Mouse (Mus musculus) MEL (cell line): Measurements from ENCODE around the gene Itgb2. TPM values are rescaled to one million over a fixed set of nuclear protein-coding genes. Genes with fewer than 3 reads are reported as not detected.

Source experiments
- DNase-seq: peaks from one replicate; pipeline ENCODE4 v3.0.0; 2011; ENCODE audit warnings: low read depth, low spot score
- H3K27ac ChIP-seq: 2 replicates; pipeline ENCODE4 v1.5.1; 2012; ENCODE audit warnings: low read depth, mild to moderate bottlenecking, control low read depth, low read length, moderate library complexity; ENCODE audit not compliant: control insufficient read depth
- H3K27me3 ChIP-seq, 2 experiments: fragments of 150-350 bp in 1 of 2; sonication (generic) in 1 of 2; 2 replicates each; pipeline ENCODE4 v1.6.1; 2012; ENCODE audit warnings: low read length in 2 of 2, mild to moderate bottlenecking in 2 of 2, improper control_type of control experiment in 1 of 2, moderate library complexity in 1 of 2; ENCODE audit not compliant: insufficient read depth in 2 of 2, control insufficient read depth in 1 of 2
- H3K36me3 ChIP-seq, 2 experiments: 2 replicates each; pipeline ENCODE4 v1.6.1; 2012 to 2014; ENCODE audit warnings: low read length in 2 of 2, improper control_type of control experiment in 1 of 2, inconsistent platforms in 1 of 2, mild to moderate bottlenecking in 1 of 2; ENCODE audit not compliant: insufficient read depth in 2 of 2, control insufficient read depth in 1 of 2
- H3K4me1 ChIP-seq, 2 experiments: fragments of 150-350 bp in 1 of 2; sonication (generic) in 1 of 2; 2 replicates each; pipeline ENCODE4 v1.6.1; 2012; ENCODE audit warnings: low read length in 2 of 2, improper control_type of control experiment in 1 of 2, mild to moderate bottlenecking in 1 of 2; ENCODE audit not compliant: insufficient read depth in 2 of 2, control insufficient read depth in 1 of 2
- H3K4me3 ChIP-seq, 2 experiments: fragments of 150-350 bp in 1 of 2; sonication (generic) in 1 of 2; 2 replicates each; pipeline ENCODE4 v1.5.1; 2012; ENCODE audit warnings: low read depth in 2 of 2, low read length in 2 of 2, mild to moderate bottlenecking in 2 of 2, moderate library complexity in 2 of 2, control low read depth in 1 of 2, improper control_type of control experiment in 1 of 2; ENCODE audit not compliant: control insufficient read depth in 1 of 2, insufficient read depth in 1 of 2
- H3K79me2 ChIP-seq: 2 replicates; pipeline ENCODE4 v1.6.1; 2012; ENCODE audit warnings: mild to moderate bottlenecking, low read length, moderate library complexity; ENCODE audit not compliant: control insufficient read depth, poor library complexity, insufficient read depth
- H3K9ac ChIP-seq: 2 replicates; pipeline ENCODE4 v1.6.1; 2012; ENCODE audit warnings: low read depth, mild to moderate bottlenecking, control low read depth, low read length, moderate library complexity; ENCODE audit not compliant: control insufficient read depth, poor library complexity, severe bottlenecking
- H3K9me3 ChIP-seq: fragments of 150-350 bp; sonication (generic); replicated peaks from 2 replicates; pipeline ENCODE4 v1.6.1; 2012; ENCODE audit warnings: mild to moderate bottlenecking, low read length, improper control_type of control experiment, moderate library complexity; ENCODE audit not compliant: insufficient read depth
- BHLHE40 ChIP-seq: IDR thresholded peaks from 2 replicates; pipeline ENCODE4 v1.6.1; 2012; ENCODE audit warnings: low read depth, mild to moderate bottlenecking, inconsistent platforms, low read length, improper control_type of control experiment, borderline replicate concordance
- CHD2 ChIP-seq: IDR thresholded peaks from 2 replicates; pipeline ENCODE4 v1.6.1; 2011; ENCODE audit warnings: low read length, improper control_type of control experiment
- E2F4 ChIP-seq: IDR thresholded peaks from 2 replicates; pipeline ENCODE4 v1.6.1; 2011; ENCODE audit warnings: low read depth, low read length, improper control_type of control experiment, borderline replicate concordance
- EP300 ChIP-seq, 2 experiments: IDR thresholded peaks; 2 replicates each; pipeline ENCODE4 v1.6.1; 2011; ENCODE audit warnings: improper control_type of control experiment in 2 of 2, low read length in 2 of 2, low read depth in 1 of 2, mild to moderate bottlenecking in 1 of 2
- ETS1 ChIP-seq: IDR thresholded peaks from 2 replicates; pipeline ENCODE4 v1.6.1; 2012; ENCODE audit warnings: low read depth, mild to moderate bottlenecking, inconsistent platforms, low read length, improper control_type of control experiment, moderate library complexity
- GABPA ChIP-seq: IDR thresholded peaks from 2 replicates; pipeline ENCODE4 v1.6.1; 2012; ENCODE audit warnings: low read depth, mild to moderate bottlenecking, inconsistent platforms, low read length, improper control_type of control experiment, moderate library complexity
- GATA1 ChIP-seq: IDR thresholded peaks from 2 replicates; pipeline ENCODE4 v1.6.1; 2011; ENCODE audit warnings: low read depth, low read length, improper control_type of control experiment
- HCFC1 ChIP-seq: IDR thresholded peaks from 2 replicates; pipeline ENCODE4 v1.6.1; 2012; ENCODE audit warnings: low read depth, mild to moderate bottlenecking, inconsistent platforms, low read length, improper control_type of control experiment, moderate library complexity
- JUND ChIP-seq: IDR thresholded peaks from 2 replicates; pipeline ENCODE4 v1.6.1; 2011; ENCODE audit warnings: low read depth, mild to moderate bottlenecking, improper control_type of control experiment, low read length
- KAT2A ChIP-seq: conservative IDR thresholded peaks from 2 replicates; pipeline ENCODE4 v1.6.1; 2012; ENCODE audit warnings: low read depth, low read length, improper control_type of control experiment, inconsistent platforms
- MAFK ChIP-seq: IDR thresholded peaks from 2 replicates; pipeline ENCODE4 v1.6.1; 2011; ENCODE audit warnings: low read depth, mild to moderate bottlenecking, low read length, improper control_type of control experiment, borderline replicate concordance
- MAZ ChIP-seq: IDR thresholded peaks from 2 replicates; pipeline ENCODE4 v1.6.1; 2012; ENCODE audit warnings: low read depth, mild to moderate bottlenecking, inconsistent platforms, low read length, improper control_type of control experiment
- MXI1 ChIP-seq: IDR thresholded peaks from 2 replicates; pipeline ENCODE4 v1.6.1; 2011; ENCODE audit warnings: mild to moderate bottlenecking, low read depth, low read length, improper control_type of control experiment
- MYB ChIP-seq: IDR thresholded peaks from 2 replicates; pipeline ENCODE4 v1.6.1; 2011; ENCODE audit warnings: mild to moderate bottlenecking, low read depth, low read length, improper control_type of control experiment
- NELFE ChIP-seq: IDR thresholded peaks from 2 replicates; pipeline ENCODE4 v1.6.1; 2011; ENCODE audit warnings: low read depth, low read length, improper control_type of control experiment
- TAL1 ChIP-seq: IDR thresholded peaks from 2 replicates; pipeline ENCODE4 v1.6.1; 2012; ENCODE audit warnings: mild to moderate bottlenecking, inconsistent platforms, low read length, moderate library complexity, mixed read lengths
- TBP ChIP-seq: IDR thresholded peaks from 2 replicates; pipeline ENCODE4 v1.8.0; 2011; ENCODE audit warnings: low read depth, low read length, improper control_type of control experiment
- TCF12 ChIP-seq: IDR thresholded peaks from 2 replicates; pipeline ENCODE4 v1.6.1; 2014; ENCODE audit warnings: low read depth, mild to moderate bottlenecking, inconsistent platforms, low read length, improper control_type of control experiment, moderate library complexity
- UBTF ChIP-seq: IDR thresholded peaks from 2 replicates; pipeline ENCODE4 v1.6.1; 2012; ENCODE audit warnings: low read depth, mild to moderate bottlenecking, inconsistent platforms, low read length, improper control_type of control experiment, moderate library complexity, borderline replicate concordance; ENCODE audit not compliant: insufficient read depth
- USF1 ChIP-seq: IDR thresholded peaks from 2 replicates; pipeline ENCODE4 v1.6.1; 2014; ENCODE audit warnings: low read depth, mild to moderate bottlenecking, inconsistent platforms, low read length, improper control_type of control experiment, moderate library complexity
- ZMIZ1 ChIP-seq: IDR thresholded peaks from 2 replicates; pipeline ENCODE4 v1.6.1; 2012; ENCODE audit warnings: low read depth, mild to moderate bottlenecking, inconsistent platforms, low read length, improper control_type of control experiment, moderate library complexity
- polyA plus RNA-seq, 2 experiments: library from polyadenylated mRNA; stranded (reverse) in 1 of 2; unstranded in 1 of 2; fragments of >175 nt in 1 of 2; fragments of >200 nt in 1 of 2; gene quantifications; 2 replicates each; pipeline versions ENCODE4 v1.2.1 to v1.2.4; 2012; ENCODE audit warnings: low replicate concordance in 2 of 2, low read depth in 1 of 2; ENCODE audit not compliant: insufficient read length in 2 of 2, insufficient read depth in 1 of 2, missing spikeins in 1 of 2
- total RNA-seq: library from RNA; depleted of rRNA; stranded (reverse); fragments of 300-350 nt; gene quantifications from 2 replicates; pipeline ENCODE4 v1.2.3, GENCODE M21; 2012

Gene Itgb2
- total and polyA plus RNA-seq, 3 experiments: 36.9 to 45.8 TPM; not detected in 1

DNA sequence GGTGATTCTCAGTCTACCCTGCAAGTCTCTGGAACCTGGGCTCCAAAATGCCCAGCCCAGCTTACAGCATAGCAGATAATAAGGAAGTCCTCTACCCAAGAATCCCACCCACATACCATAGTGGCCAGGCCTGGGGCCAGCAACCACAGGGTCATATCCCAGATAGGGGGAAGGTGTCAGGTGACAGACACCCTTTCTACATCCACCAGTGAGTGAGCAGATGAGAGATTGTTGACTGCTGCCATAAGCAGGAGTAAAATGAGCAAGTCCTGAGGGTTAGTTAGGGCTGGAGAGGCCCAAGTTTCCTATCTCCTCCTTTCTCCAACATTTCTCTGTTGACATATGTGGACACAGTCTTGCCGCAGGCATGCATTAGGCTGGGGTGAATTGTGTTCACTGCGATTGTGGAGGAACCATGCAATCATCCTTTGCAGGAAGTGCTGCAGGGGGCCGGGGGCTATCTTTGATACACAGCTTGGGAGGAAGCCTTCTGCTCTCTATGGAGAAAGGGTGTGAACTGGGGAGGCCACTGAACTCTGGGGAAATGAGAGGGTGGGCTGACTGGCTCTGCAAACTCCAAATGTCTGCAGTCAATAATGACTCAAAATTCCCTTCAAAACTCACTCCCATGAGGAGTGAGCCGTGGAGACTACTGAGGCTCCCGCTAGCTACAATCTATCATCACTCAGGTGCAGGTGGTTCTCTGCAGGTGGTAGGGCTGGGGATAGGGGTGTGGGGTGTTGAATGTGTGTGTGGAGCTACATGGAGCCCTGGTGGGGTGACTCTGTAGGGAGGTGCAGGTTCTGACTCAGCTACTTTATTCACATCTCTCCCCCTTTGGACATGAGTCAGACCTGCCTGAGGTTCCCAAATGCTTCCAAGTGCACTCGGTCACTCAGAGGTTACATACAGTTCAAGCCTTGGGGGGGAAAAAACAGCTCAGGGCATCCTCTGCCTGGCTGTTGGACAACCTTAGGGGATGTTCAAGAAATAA is 1.3 kb downstream of the Itgb2 start (continued):
- TF ChIP-seq HCFC1 (0 out of 2 replicates have a peak, but pooled peaks have one; percentile 16), NELFE (peak; percentile 37; the same call in 1 of the 2 replicates), MAZ (no peak), USF1 (peak; percentile 79), GATA1 (0 out of 2 replicates have a peak, but pooled peaks have one; percentile 16), KAT2A (no peak), TBP (peak; percentile 54; the same call in 1 of the 2 replicates), MAFK (no peak), CHD2 (no peak; the same call in 1 of the 2 replicates), MXI1 (peak; percentile 51; the same call in 1 of the 2 replicates), GABPA (no peak), E2F4 (no peak), ETS1 (peak; percentile 46; the same call in 1 of the 2 replicates)

DNA sequence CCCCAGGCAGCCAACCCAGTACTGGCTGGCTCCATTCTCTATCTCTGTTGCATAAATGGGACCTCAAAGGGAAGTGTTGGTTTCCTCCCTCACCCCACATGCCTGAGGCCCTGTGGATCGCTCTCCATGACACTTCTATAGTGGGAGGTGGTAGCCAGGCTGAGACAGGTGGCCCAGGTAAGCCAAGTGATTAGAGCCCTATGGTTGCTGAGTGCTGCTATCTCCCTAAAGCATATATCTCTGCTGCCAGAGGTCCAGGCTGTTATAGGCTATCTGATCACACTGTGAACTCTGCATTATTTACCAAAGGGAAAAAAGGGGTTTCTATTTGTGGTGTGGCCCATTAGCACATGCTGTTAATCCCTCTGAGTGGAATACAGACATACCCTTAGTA is 2.0 kb downstream of the Itgb2 start:
- peaks cover 9% of the 10 kb centered on the region for H3K79me2 ChIP-seq
- H3K27ac ChIP-seq: peak overlapping the region; percentile 84
- no peaks in the 10 kb centered on the region for H3K27me3 ChIP-seq
- DNase-seq: no peak
- peaks cover 0 to 22% of the 10 kb centered on the region in 2 experiments; a peak in 2 of 4 replicates for H3K36me3 ChIP-seq
- TF ChIP-seq GATA1: 0 out of 2 replicates have a peak, but pooled peaks have one; percentile 8
- TF ChIP-seq JUND: no peak
- TF ChIP-seq KAT2A: no peak
- TF ChIP-seq EP300 (IDR thresholded peaks at IDR 0.05; ENCODE audit: low read depth in 1 of 2, low read length in 2 of 2): peak; percentile 33 to 35; a peak in 3 of 4 replicates
- peak; percentile 26; the same call in 1 of the 2 replicates for TF ChIP-seq TAL1
- no peak overlapping the region for H3K9ac ChIP-seq
- peaks cover 0 to 31% of the 10 kb centered on the region in 2 experiments; a peak in 3 of 4 replicates for H3K4me1 ChIP-seq
- no peak overlapping the region for H3K4me3 ChIP-seq
- no peaks in the 10 kb centered on the region for H3K9me3 ChIP-seq

DNA sequence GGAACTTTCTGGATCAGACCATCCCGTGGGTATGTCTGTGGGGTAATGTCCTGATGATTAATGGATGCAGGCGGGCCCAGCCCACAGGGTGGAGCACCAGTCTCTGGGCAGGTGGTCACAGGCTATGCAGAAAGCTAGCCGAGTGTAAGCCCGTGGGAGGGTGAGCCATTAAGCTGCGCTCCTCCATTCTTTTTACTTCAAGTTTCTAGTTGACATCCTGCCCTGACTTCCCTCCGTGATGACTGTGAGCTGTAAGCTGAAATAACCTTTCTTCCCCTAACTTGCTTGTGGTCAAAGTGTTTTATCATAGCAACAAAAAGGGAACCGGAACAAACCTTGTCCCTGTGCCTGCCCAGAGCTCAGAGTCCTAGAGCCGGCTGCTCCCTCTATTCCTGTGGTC is 6.7 kb downstream of the Itgb2 start:
- H3K79me2 ChIP-seq: peaks cover 7% of the 10 kb centered on the region
- TF ChIP-seq TCF12 (no peak), GATA1 (no peak), CHD2 (no peak), BHLHE40 (no peak), ZMIZ1 (no peak), UBTF (no peak), MYB (no peak)
- peaks cover 0 to 14% of the 10 kb centered on the region in 2 experiments; a peak in 3 of 4 replicates for H3K4me1 ChIP-seq
- no peak overlapping the region for H3K9ac ChIP-seq
- peaks cover 0 to 10% of the 10 kb centered on the region in 2 experiments; a peak in 2 of 4 replicates for H3K36me3 ChIP-seq
- H3K4me3 ChIP-seq: no peak overlapping the region
- peak; percentile 54 for DNase-seq
- no peaks in the 10 kb centered on the region for H3K27me3 ChIP-seq
- H3K9me3 ChIP-seq: no peaks in the 10 kb centered on the region
- no peak overlapping the region for H3K27ac ChIP-seq
